Mouse (Mus musculus) ES-Bruce4 (cell line): ENCODE measurements at regions not wholly inside any gene's neighbourhood (a gene's known extent, or its start where the extent isn't known, plus 50 kb on each side); places are given as distances from the start of the nearest gene placed in this dataset.

ENCODE experiments used
- H3K27ac ChIP-seq: 2 replicates; pipeline ENCODE4 v1.5.1; 2012; ENCODE audit warnings: low read length, inconsistent platforms; ENCODE audit not compliant: insufficient read depth
- H3K27me3 ChIP-seq: 2 replicates; pipeline ENCODE4 v1.6.1; 2012; ENCODE audit warnings: mild to moderate bottlenecking, low read length, inconsistent platforms; ENCODE audit not compliant: control insufficient read depth, poor library complexity, insufficient read depth, severe bottlenecking
- H3K36me3 ChIP-seq: 2 replicates; pipeline ENCODE4 v1.6.1; 2012; ENCODE audit warnings: inconsistent platforms, mild to moderate bottlenecking, low read length, moderate library complexity; ENCODE audit not compliant: control insufficient read depth, poor library complexity, insufficient read depth, severe bottlenecking
- H3K4me1 ChIP-seq: one replicate; pipeline ENCODE4 v1.8.1; 2011; ENCODE audit warnings: low read length; ENCODE audit not compliant: control insufficient read depth, insufficient read depth
- H3K4me3 ChIP-seq: 2 replicates; pipeline ENCODE4 v1.5.1; 2011; ENCODE audit warnings: low read depth, mild to moderate bottlenecking, low read length
- H3K9ac ChIP-seq: 2 replicates; pipeline ENCODE4 v1.6.1; 2012; ENCODE audit warnings: low read depth, mild to moderate bottlenecking, inconsistent platforms; ENCODE audit not compliant: poor library complexity, severe bottlenecking
- H3K9me3 ChIP-seq: replicated peaks from 2 replicates; pipeline ENCODE4 v1.6.1; 2012; ENCODE audit warnings: mild to moderate bottlenecking, low read length, inconsistent platforms; ENCODE audit not compliant: control insufficient read depth, poor library complexity, insufficient read depth, severe bottlenecking
- CTCF ChIP-seq: IDR thresholded peaks from one replicate; pipeline ENCODE4 v1.8.1; 2011; ENCODE audit warnings: low read depth, low read length
- EP300 ChIP-seq: IDR thresholded peaks from 2 replicates; pipeline ENCODE4 v1.6.1; 2011; ENCODE audit warnings: low read depth, low read length; ENCODE audit not compliant: insufficient read depth
- POLR2A ChIP-seq: IDR thresholded peaks from one replicate; pipeline ENCODE4 v1.8.1; 2011; ENCODE audit warnings: low read length; ENCODE audit not compliant: insufficient read depth

GRCm38 (mm10) chr15:36400311-36400840 lies 607.2 kb downstream of the Zfp706 start:
- no peak overlapping the region for H3K27ac ChIP-seq
- H3K4me3 ChIP-seq, result no peak overlapping the region
- H3K4me1 ChIP-seq, result no peaks in the 10 kb centered on the region

DNA sequence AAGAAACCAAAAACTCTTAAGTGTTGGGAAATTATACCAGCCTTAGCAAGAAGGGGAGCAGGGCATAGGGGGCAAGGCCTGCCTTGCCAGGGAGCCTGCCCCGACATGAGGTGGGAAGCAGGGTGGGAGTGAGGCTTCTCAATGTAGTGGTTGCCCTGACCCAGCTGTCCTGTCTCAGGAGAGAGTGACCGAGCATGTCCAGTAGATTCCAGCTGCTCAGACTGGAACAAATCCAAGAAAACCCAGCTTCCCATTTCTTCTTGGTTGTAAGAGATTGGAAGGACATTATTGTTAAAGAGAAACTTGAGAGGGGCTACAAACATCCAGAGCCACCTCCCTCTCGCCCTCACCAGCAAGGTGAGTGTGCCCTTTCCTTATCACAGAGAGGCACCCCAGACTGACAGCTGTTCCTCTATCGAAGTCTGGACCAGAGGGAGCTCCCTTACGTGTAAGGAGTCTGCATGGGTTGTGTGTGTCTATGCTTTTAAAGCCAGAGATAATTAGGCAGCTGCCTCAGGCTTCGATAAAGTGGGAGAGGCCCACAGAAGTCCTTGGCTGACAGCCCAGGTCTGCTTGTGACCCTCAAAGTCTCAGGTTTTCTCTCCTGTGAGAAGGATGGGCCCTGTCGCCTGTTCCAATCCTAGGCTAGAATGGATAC lies 608.1 kb downstream of the Zfp706 start:
- H3K27me3 ChIP-seq, result no peaks in the 10 kb centered on the region
- H3K9ac ChIP-seq, result no peak overlapping the region
- no peak overlapping the region for H3K4me3 ChIP-seq
- no peaks in the 10 kb centered on the region for H3K36me3 ChIP-seq
- H3K4me1 ChIP-seq, result no peaks in the 10 kb centered on the region
- no peak overlapping the region for H3K27ac ChIP-seq
- no peak for TF ChIP-seq EP300
- H3K9me3 ChIP-seq, result no peaks in the 10 kb centered on the region

More at GRCm38 (mm10) chr15:36400311-36400840, 607.2 kb downstream of the Zfp706 start:
- TF ChIP-seq EP300 (no peak), POLR2A (no peak), CTCF (no peak)
- Histone ChIP-seq H3K27me3 (no peaks in the 10 kb centered on the region), H3K9me3 (no peaks in the 10 kb centered on the region), H3K9ac (no peak overlapping the region), H3K36me3 (no peaks in the 10 kb centered on the region)

GRCm38 (mm10) chr15:36398099-36398982 lies 609.2 kb downstream of the Zfp706 start:
- Histone ChIP-seq H3K36me3 (no peaks in the 10 kb centered on the region), H3K27me3 (no peaks in the 10 kb centered on the region), H3K4me3 (no peak overlapping the region)

GRCm38 (mm10) chr15:36396791-36397190 lies 610.8 kb downstream of the Zfp706 start:
- TF ChIP-seq POLR2A, result no peak
- TF ChIP-seq CTCF, result no peak
- no peak for TF ChIP-seq EP300
- Histone ChIP-seq H3K9ac (no peak overlapping the region), H3K36me3 (no peaks in the 10 kb centered on the region), H3K4me1 (no peaks in the 10 kb centered on the region), H3K27me3 (no peaks in the 10 kb centered on the region), H3K27ac (no peak overlapping the region), H3K9me3 (no peaks in the 10 kb centered on the region), H3K4me3 (no peak overlapping the region)

More at GRCm38 (mm10) chr15:36398099-36398982, 609.2 kb downstream of the Zfp706 start:
- TF ChIP-seq EP300, result no peak
- no peak for TF ChIP-seq POLR2A
- no peak for TF ChIP-seq CTCF
- Histone ChIP-seq H3K4me1 (no peaks in the 10 kb centered on the region), H3K9me3 (no peaks in the 10 kb centered on the region), H3K9ac (no peak overlapping the region), H3K27ac (no peak overlapping the region)

DNA sequence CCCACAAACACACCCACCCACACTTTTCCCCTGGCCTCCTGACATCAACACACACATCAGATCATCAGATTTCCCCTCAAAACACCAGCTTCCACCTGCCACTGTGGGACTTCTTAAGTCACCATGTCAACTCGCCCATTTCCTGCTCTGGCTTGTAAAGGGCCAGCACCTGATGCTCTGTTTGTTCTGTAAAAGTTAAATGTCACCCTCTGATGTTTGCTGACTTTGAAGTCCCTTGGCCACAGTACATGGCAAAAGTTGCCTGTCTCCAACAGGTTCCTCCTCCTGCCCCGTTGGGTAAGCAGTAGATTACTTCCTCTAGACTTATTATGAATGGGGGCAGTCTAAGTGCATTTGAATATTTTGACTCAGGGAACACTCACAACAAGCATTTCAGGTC lies 611.3 kb downstream of the Zfp706 start:
- H3K9ac ChIP-seq, result no peak overlapping the region
- TF ChIP-seq POLR2A (no peak), CTCF (no peak), EP300 (no peak)

GRCm38 (mm10) chr15:36395672-36396050 lies 611.9 kb downstream of the Zfp706 start:
- H3K4me3 ChIP-seq, result no peak overlapping the region
- H3K9ac ChIP-seq, result no peak overlapping the region
- no peak overlapping the region for H3K27ac ChIP-seq
- H3K4me1 ChIP-seq, result no peaks in the 10 kb centered on the region
- H3K9me3 ChIP-seq, result no peaks in the 10 kb centered on the region
- no peaks in the 10 kb centered on the region for H3K36me3 ChIP-seq
- no peaks in the 10 kb centered on the region for H3K27me3 ChIP-seq
- TF ChIP-seq POLR2A (no peak), EP300 (no peak), CTCF (no peak)

More for the DNA sequence above, 611.3 kb downstream of the Zfp706 start:
- no peaks in the 10 kb centered on the region for H3K36me3 ChIP-seq
- H3K4me1 ChIP-seq, result no peaks in the 10 kb centered on the region
- H3K27ac ChIP-seq, result no peak overlapping the region
- H3K27me3 ChIP-seq, result no peaks in the 10 kb centered on the region
- H3K9me3 ChIP-seq, result no peaks in the 10 kb centered on the region
- H3K4me3 ChIP-seq, result no peak overlapping the region
